Mouse (Mus musculus): ENCODE results near the gene Zbtb18. TPM values are rescaled to one million over a fixed set of nuclear protein-coding genes. Genes with fewer than 3 reads are reported as not detected.
A peak's percentile ranks its signal among the peaks of the same experiment; 100 is the strongest.

Zbtb18 gene
- total and polyA plus RNA-seq, 2 experiments from 2014 or later: 45.6 to 114 TPM

DNA sequence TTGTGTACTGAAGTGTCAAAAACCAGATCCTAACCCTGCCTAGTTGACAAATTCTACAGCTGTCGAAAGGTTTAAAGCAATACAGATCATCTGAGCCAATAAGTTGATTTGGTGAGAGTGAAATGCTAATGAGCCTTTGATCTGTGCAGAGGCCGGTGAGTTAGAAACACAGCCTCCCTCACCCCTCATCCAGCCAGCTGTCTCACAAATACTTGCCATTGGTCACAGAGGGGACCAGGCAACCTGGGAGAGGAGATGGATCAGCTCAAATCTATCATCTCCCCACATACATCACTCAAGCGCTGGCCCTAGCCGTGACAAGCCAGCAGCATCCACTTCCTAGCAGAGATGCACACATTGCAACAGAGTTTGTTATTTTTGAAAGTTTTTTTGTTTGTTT is 48.7 kb downstream of the Zbtb18 start:
- Histone ChIP-seq H3K9me3 (ENCODE audit: low read length) (no peaks in the 10 kb centered on the region), H3K4me3 (ENCODE audit: low read length) (no peak overlapping the region), H3K9ac (replicated peaks; ENCODE audit: low read length) (no peak overlapping the region), H3K4me1 (ENCODE audit: insufficient read depth, low read length) (no peaks in the 10 kb centered on the region), H3K36me3 (ENCODE audit: insufficient read depth, low read length) (no peaks in the 10 kb centered on the region), H3K27me3 (ENCODE audit: insufficient read depth, low read length) (no peaks in the 10 kb centered on the region), H3K27ac (no peak overlapping the region), H3K4me2 (ENCODE audit: low read depth, low read length) (no peak overlapping the region)
- DNase-seq (ENCODE audit: low spot score): no peak
- no peak for TF ChIP-seq CTCF (IDR thresholded peaks at IDR 0.05; ENCODE audit: low read depth)
- WGBS: 37% methylated on average over 4 of the region's 4 CpGs
- ATAC-seq: no peak

DNA sequence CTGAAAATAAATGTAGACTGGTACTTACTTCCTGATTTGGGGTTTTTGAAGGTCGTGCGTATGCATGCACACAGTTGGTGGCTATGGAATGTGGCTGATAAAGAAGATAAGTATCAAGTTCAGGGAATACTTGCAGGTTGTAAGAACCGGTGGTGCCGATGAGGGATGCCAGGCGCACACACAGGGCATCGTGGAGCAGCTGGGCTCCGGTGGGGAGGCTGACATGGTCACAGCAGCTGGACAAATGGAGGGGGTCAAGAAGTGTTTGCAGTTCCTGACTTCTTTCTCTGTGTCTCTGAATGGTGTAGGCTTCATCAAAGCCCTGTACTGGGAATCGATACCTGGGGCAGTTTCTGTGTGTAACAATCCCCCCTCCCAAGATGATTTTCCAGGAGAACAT is 49.1 kb downstream of the Zbtb18 start:
- H3K9me3 ChIP-seq (ENCODE audit: low read length): no peaks in the 10 kb centered on the region
- no peak overlapping the region for H3K9ac ChIP-seq (replicated peaks; ENCODE audit: low read length)
- no peaks in the 10 kb centered on the region for H3K4me1 ChIP-seq (ENCODE audit: insufficient read depth, low read length)
- H3K36me3 ChIP-seq (ENCODE audit: insufficient read depth, low read length): no peaks in the 10 kb centered on the region
- H3K4me2 ChIP-seq (ENCODE audit: low read depth, low read length): no peak overlapping the region
- no peak overlapping the region for H3K27ac ChIP-seq
- 71% methylated on average over 8 of the region's 8 CpGs for WGBS
- no peaks in the 10 kb centered on the region for H3K27me3 ChIP-seq (ENCODE audit: insufficient read depth, low read length)
- no peak for ATAC-seq
- no peak for TF ChIP-seq CTCF (IDR thresholded peaks at IDR 0.05; ENCODE audit: low read depth)
- no peak for DNase-seq (ENCODE audit: low spot score)
- no peak overlapping the region for H3K4me3 ChIP-seq (ENCODE audit: low read length)

DNA sequence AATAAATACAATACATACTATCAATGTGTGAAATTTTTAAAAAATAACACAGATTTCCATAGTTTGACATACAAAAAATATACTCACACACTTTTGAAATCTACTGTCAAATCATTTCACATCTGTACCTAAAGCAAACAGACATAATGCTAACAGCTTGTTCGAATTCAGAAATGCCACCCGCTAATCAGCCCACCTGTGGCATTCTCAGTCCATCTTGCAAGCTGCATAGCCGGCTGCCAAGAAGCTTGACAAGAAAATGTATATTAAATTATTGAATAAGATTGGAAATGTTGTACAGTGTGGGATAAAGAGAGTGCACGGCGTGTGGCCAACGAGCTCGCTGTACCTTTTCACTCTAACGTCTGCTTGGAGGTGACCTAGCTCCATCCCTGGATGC is 52.2 kb downstream of the Zbtb18 start:
- DNase-seq (ENCODE audit: low spot score): peak; percentile 13
- Histone ChIP-seq H3K36me3 (ENCODE audit: insufficient read depth, low read length) (no peaks in the 10 kb centered on the region), H3K4me3 (ENCODE audit: low read length) (no peak overlapping the region), H3K27me3 (ENCODE audit: insufficient read depth, low read length) (no peaks in the 10 kb centered on the region), H3K9ac (replicated peaks; ENCODE audit: low read length) (no peak overlapping the region), H3K9me3 (ENCODE audit: low read length) (no peaks in the 10 kb centered on the region), H3K4me1 (ENCODE audit: insufficient read depth, low read length) (no peaks in the 10 kb centered on the region), H3K27ac (no peak overlapping the region), H3K4me2 (ENCODE audit: low read depth, low read length) (no peak overlapping the region)
- WGBS: 70% methylated on average over 8 of the region's 8 CpGs
- ATAC-seq: no peak
- no peak for TF ChIP-seq CTCF (IDR thresholded peaks at IDR 0.05; ENCODE audit: low read depth)

DNA sequence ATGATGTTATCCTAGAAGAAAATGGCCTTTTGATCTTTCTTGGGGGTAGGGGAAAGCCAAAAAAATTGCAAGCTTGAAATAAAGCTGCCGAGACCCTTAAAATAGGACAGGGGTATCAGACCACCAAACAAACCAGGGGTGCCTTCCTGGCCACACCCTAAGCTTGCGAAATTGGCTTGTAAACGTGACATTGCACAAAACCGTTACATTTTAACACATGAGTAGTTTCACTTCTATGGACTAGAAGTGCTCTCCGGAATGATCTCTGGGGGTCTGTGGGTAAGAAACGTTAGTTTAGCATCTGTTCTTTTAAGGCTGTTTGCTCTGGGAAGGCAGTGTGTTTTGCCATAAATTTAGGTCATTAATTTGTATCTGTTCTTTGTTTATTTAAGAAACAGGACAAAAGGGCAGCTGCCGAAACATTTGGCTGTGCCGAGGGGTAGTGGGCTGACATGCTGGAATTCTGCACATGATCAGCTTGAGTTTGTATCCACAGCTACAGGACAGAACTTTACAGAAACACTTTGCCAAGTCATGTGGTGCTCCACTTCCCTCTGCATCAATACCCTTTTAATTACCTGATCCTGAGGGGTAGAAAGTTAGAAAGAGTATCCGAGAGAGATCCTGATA is 52.9 kb downstream of the Zbtb18 start:
- no peak overlapping the region for H3K4me3 ChIP-seq (ENCODE audit: low read length)
- WGBS: 34% methylated on average over 9 of the region's 9 CpGs
- no peak overlapping the region for H3K27ac ChIP-seq
- no peak for ATAC-seq
- DNase-seq (ENCODE audit: low spot score): peak; percentile 22
- H3K36me3 ChIP-seq (ENCODE audit: insufficient read depth, low read length): no peaks in the 10 kb centered on the region
- no peaks in the 10 kb centered on the region for H3K27me3 ChIP-seq (ENCODE audit: insufficient read depth, low read length)
- H3K4me2 ChIP-seq (ENCODE audit: low read depth, low read length): peak overlapping the region; percentile 25; the same call in 1 of the 2 replicates
- H3K9me3 ChIP-seq (ENCODE audit: low read length): no peaks in the 10 kb centered on the region
- no peak overlapping the region for H3K9ac ChIP-seq (replicated peaks; ENCODE audit: low read length)
- TF ChIP-seq CTCF (IDR thresholded peaks at IDR 0.05; ENCODE audit: low read depth): no peak
- no peaks in the 10 kb centered on the region for H3K4me1 ChIP-seq (ENCODE audit: insufficient read depth, low read length)

Other genes with a start within 250 kb of the Zbtb18 start
- 64.8 and 65.4 TPM in 2 replicates for gene Akt3, start 184.1 kb upstream of the Zbtb18 start, total RNA-seq (2014; rRNA removed)
- gene Akt3, start 184.1 kb upstream of the Zbtb18 start, polyA plus RNA-seq (2015; fragmentation: Nextera tagmentation; extraction: Ambion mirVana): 12.0 and 13.5 TPM in 2 replicates